Mouse (Mus musculus) testis, postnatal 10 days (tissue): ENCODE results near the gene Ros1.

Source experiments
- DNase-seq: peaks from one replicate; pipeline ENCODE4 v3.0.0; 2021; ENCODE audit warnings: low spot score

Ros1 gene

GRCm38 (mm10) chr10:52194957-52195852 is at the start of gene Ros1:
Ros1 (minus strand) TSS chr10:52195244.
- no peak for DNase-seq

- DNase-seq, result no peak
Measured at GRCm38 (mm10) chr10:52242680-52243323, 47.8 kb upstream of the Ros1 start.

GRCm38 (mm10) chr10:52242015-52242414 is 47.0 kb upstream of the Ros1 start:
- DNase-seq, result no peak

- DNase-seq, result no peak
Measured at GRCm38 (mm10) chr10:52235461-52235860, 40.4 kb upstream of the Ros1 start.

GRCm38 (mm10) chr10:52234654-52234981 is 39.6 kb upstream of the Ros1 start:
- DNase-seq, result no peak

GRCm38 (mm10) chr10:52233969-52234653 is 39.1 kb upstream of the Ros1 start:
- DNase-seq, result no peak

- peak; percentile 85 for DNase-seq
Measured at GRCm38 (mm10) chr10:52233301-52233968, 38.4 kb upstream of the Ros1 start, which contains the start of gene Dcbld1. Dcbld1 (plus strand) TSS chr10:52233619.

- peak; percentile 52 for DNase-seq
Measured at GRCm38 (mm10) chr10:52232196-52233176, 37.4 kb upstream of the Ros1 start.

GRCm38 (mm10) chr10:52219600-52219999 is 24.6 kb upstream of the Ros1 start:
- no peak for DNase-seq

- DNase-seq, result no peak
Measured at GRCm38 (mm10) chr10:52217564-52217934, 22.5 kb upstream of the Ros1 start.

- peak; percentile 72 for DNase-seq
Measured at GRCm38 (mm10) chr10:52216797-52217563, 21.9 kb upstream of the Ros1 start.

- DNase-seq, result no peak
Measured at GRCm38 (mm10) chr10:52215267-52215818, 20.3 kb upstream of the Ros1 start.

- DNase-seq, result no peak
Measured at GRCm38 (mm10) chr10:52204006-52204405, 9.0 kb upstream of the Ros1 start.

- DNase-seq, result no peak
Measured at GRCm38 (mm10) chr10:52185900-52186299, 9.1 kb downstream of the Ros1 start.

GRCm38 (mm10) chr10:52182878-52183277 is 12.2 kb downstream of the Ros1 start:
- DNase-seq, result no peak

- DNase-seq, result no peak
Measured at GRCm38 (mm10) chr10:52174376-52174775, 20.7 kb downstream of the Ros1 start.

- no peak for DNase-seq
Measured at GRCm38 (mm10) chr10:52170489-52170888, 24.6 kb downstream of the Ros1 start.

GRCm38 (mm10) chr10:52169841-52170240 is 25.2 kb downstream of the Ros1 start:
- DNase-seq, result no peak

- DNase-seq, result no peak
Measured at GRCm38 (mm10) chr10:52165376-52165775, 29.7 kb downstream of the Ros1 start.

GRCm38 (mm10) chr10:52160604-52161003 is 34.4 kb downstream of the Ros1 start:
- DNase-seq, result no peak
